Mouse (Mus musculus) testis, adult 2 months (tissue): ENCODE data around the gene Park7. TPM values are rescaled to one million over a fixed set of nuclear protein-coding genes. Genes with fewer than 3 reads are reported as not detected.
"Not testable (repeated sequence)": the region's sequence is repeated elsewhere in the genome, so short reads cannot be mapped to it uniquely, and the experiment has no call there.

Source experiments
- H3K27ac ChIP-seq: fragments of 200-500 bp; 2 replicates; pipeline ENCODE4 v1.5.1; 2012; ENCODE audit warnings: low read depth, low read length; ENCODE audit not compliant: control insufficient read depth, insufficient read depth
- H3K27me3 ChIP-seq: fragments of 200-500 bp; 2 replicates; pipeline ENCODE4 v1.6.1; 2012; ENCODE audit warnings: mild to moderate bottlenecking, low read length, moderate library complexity; ENCODE audit not compliant: control insufficient read depth, insufficient read depth
- H3K36me3 ChIP-seq: fragments of 200-500 bp; 2 replicates; pipeline ENCODE4 v1.6.1; 2012; ENCODE audit warnings: mild to moderate bottlenecking, low read length; ENCODE audit not compliant: control insufficient read depth, insufficient read depth
- H3K4me1 ChIP-seq: fragments of 200-500 bp; 2 replicates; pipeline ENCODE4 v1.6.1; 2012; ENCODE audit warnings: low read length; ENCODE audit not compliant: control insufficient read depth, insufficient read depth
- H3K4me3 ChIP-seq: fragments of 200-500 bp; 2 replicates; pipeline ENCODE4 v1.5.1; 2012; ENCODE audit warnings: low read depth, mild to moderate bottlenecking, low read length, moderate library complexity, mixed read lengths; ENCODE audit not compliant: control insufficient read depth
- CTCF ChIP-seq: fragments of 200-500 bp; IDR thresholded peaks from 2 replicates; pipeline ENCODE4 v1.5.1; 2012; ENCODE audit warnings: low read depth, mild to moderate bottlenecking, inconsistent platforms, low read length, moderate library complexity; ENCODE audit not compliant: control insufficient read depth, insufficient read depth, insufficient replicate concordance
- POLR2A ChIP-seq: fragments of 200-500 bp; IDR thresholded peaks from 2 replicates; pipeline ENCODE4 v1.6.1; 2012; ENCODE audit warnings: low read depth, mild to moderate bottlenecking, inconsistent platforms, low read length, moderate library complexity; ENCODE audit not compliant: control insufficient read depth
- polyA plus RNA-seq: library from polyadenylated mRNA; depleted of rRNA; stranded (reverse); fragments of >200 nt; gene quantifications from 2 replicates; pipeline ENCODE4 v1.2.3, GENCODE M21; 2012

The Park7 gene
- polyA plus RNA-seq, 1 experiment = 88.1 TPM

DNA sequence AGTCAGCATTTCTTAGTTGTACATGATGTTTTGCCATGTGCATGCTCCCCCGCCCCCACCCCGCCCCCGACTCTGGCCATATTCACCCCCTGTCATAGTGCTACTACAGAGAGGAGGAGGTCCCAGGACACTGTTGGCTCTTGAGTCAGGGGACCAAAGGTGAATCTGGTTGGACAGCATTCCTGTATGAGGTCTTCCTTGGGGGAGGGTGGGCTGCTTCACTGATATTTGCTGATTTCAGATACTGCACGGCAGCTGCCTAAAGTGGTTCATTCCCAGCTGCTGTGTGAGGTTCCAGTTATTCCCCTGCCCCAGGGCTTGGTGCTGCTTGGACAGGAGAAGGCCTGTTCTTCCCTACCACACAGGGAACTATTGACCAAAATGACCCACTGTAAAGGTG lies 25.7 kb downstream of the Park7 start:
- H3K27ac ChIP-seq = no peak overlapping the region
- no peak for TF ChIP-seq POLR2A
- TF ChIP-seq CTCF = no peak
- no peaks in the 10 kb centered on the region for H3K36me3 ChIP-seq
- H3K27me3 ChIP-seq = no peaks in the 10 kb centered on the region
- no peak overlapping the region for H3K4me3 ChIP-seq
- H3K4me1 ChIP-seq = peaks cover 12% of the 10 kb centered on the region

DNA sequence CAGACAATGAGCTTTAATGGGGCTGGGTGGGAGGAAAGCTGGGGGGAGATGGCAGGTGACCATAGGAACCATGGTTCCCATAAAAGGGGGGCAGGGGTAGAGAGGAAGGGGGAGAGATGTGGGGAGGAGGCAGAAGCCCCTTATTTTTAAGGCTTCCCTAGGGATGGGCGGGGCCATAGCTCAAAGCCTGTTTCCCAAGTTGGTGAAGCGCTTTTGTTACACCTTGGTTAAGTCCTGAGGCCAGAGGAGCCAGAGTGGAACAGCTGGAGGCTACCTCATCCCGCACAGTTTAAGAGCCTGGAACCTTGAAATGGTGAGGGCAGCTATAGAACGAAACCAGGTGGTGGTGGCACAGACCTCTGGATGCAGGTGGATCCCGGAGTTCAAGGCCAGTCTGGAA lies 26.3 kb downstream of the Park7 start:
- no peak overlapping the region for H3K27ac ChIP-seq
- no peak for TF ChIP-seq POLR2A
- no peak for TF ChIP-seq CTCF
- no peaks in the 10 kb centered on the region for H3K36me3 ChIP-seq
- peaks cover 8% of the 10 kb centered on the region for H3K4me1 ChIP-seq
- no peak overlapping the region for H3K4me3 ChIP-seq
- H3K27me3 ChIP-seq = no peaks in the 10 kb centered on the region

DNA sequence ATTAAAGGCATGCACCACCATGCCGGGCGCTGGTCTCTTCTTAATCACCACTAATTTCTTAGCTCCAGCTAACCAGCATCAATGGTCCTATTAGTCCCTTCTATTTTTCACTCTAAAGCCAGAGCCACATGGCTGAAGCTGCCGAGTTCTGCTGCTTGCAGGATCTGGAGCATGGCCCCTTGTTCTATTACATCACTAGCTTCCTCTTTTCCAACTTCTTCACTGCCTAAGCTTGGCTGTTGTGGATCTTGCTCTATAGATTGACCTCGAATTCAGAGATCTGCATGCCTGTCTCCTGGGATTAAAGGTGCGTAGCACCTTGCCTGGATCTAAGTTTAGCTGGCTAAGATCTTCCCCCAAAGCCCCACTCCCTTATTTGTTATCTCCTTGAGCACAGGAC lies 31.6 kb downstream of the Park7 start:
- no peak for TF ChIP-seq CTCF
- TF ChIP-seq POLR2A = no peak
- Histone ChIP-seq H3K36me3 (no peaks in the 10 kb centered on the region), H3K4me3 (no peak overlapping the region), H3K4me1 (peaks cover 26% of the 10 kb centered on the region), H3K27me3 (peaks cover 4% of the 10 kb centered on the region), H3K27ac (no peak overlapping the region)

GRCm38 (mm10) chr4:150880364-150880763 lies 33.9 kb downstream of the Park7 start:
- Histone ChIP-seq H3K27ac (no peak overlapping the region), H3K4me3 (peak overlapping the region; percentile 62), H3K4me1 (peaks cover 28% of the 10 kb centered on the region)

GRCm38 (mm10) chr4:150879631-150880030 lies 34.6 kb downstream of the Park7 start:
- no peak for TF ChIP-seq POLR2A
- no peak for TF ChIP-seq CTCF
- no peak overlapping the region for H3K27ac ChIP-seq
- H3K27me3 ChIP-seq = peaks cover 4% of the 10 kb centered on the region
- H3K36me3 ChIP-seq = no peaks in the 10 kb centered on the region
- peaks cover 31% of the 10 kb centered on the region for H3K4me1 ChIP-seq
- H3K4me3 ChIP-seq = peak overlapping the region; percentile 73

More at GRCm38 (mm10) chr4:150880364-150880763, 33.9 kb downstream of the Park7 start:
- TF ChIP-seq POLR2A = no peak
- TF ChIP-seq CTCF = no peak
- Histone ChIP-seq H3K27me3 (peaks cover 4% of the 10 kb centered on the region), H3K36me3 (no peaks in the 10 kb centered on the region)

DNA sequence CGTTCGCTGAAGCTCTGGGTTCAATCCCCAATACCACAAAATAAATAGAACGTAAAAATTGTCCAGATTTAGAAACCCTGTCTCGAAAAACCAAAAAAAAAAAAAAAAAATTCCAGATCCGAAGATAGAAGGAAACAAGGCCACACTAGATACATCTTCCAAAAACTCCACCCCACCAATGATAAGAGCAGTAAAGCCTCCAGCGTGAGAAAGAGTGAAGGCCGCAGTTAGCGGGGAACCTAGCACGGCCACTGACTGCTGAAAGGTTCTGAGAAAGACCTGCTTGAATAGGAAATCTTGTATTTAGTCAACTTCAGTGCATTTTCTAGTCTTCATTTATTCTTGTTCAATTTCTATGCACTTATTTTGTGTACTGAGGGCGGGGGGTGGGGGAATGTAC lies 38.8 kb downstream of the Park7 start:
- H3K27ac ChIP-seq = peak overlapping the region; percentile 66; the same call in 1 of the 2 replicates
- no peak for TF ChIP-seq POLR2A
- TF ChIP-seq CTCF = no peak

DNA sequence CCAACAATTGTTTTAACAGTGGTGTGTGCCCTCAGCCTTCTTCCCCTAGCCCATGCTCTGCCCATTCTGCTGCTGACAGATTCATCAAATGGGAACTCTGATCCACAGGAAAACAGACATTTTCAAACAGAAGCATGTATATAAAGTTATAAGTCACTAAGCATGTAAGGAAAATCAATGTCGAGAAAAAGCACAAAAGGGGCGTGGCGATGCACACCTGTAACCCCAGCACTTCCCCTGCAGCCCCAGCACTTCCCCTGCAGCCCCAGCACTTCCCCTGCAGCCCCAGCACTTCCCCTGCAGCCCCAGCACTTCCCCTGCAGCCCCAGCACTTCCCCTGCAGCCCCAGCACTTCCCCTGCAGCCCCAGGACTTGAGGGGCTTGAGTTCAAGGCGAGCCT lies 39.8 kb downstream of the Park7 start:
- H3K36me3 ChIP-seq, H3K27me3 ChIP-seq, H3K27ac ChIP-seq, H3K4me3 ChIP-seq: not testable (repeated sequence)
- H3K4me1 ChIP-seq = peaks cover 28% of the 10 kb centered on the region

More for the DNA sequence above, 38.8 kb downstream of the Park7 start:
- H3K4me3 ChIP-seq = no peak overlapping the region
- peaks cover 33% of the 10 kb centered on the region for H3K4me1 ChIP-seq
- H3K27me3 ChIP-seq = peaks cover 4% of the 10 kb centered on the region
- H3K36me3 ChIP-seq = no peaks in the 10 kb centered on the region

DNA sequence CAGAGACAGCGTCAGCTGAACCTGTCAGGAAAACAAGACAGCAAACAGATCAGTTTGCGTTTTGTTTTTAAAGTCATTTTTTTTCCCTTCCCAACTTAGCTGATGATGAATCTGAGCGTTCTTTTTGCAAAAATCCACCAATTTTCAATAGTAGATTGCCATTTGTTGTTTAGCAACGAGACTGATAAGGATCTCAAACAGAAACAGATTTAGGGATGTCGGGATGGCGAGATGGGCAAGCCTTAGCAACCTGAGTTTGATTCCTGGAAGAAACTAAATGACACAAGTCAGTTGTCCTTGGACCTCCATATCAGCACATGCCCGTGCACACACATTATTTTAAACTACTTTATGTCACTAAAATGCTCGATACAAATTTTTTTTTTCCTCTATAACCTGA lies 41.6 kb downstream of the Park7 start:
- Histone ChIP-seq H3K36me3 (no peaks in the 10 kb centered on the region), H3K4me1 (peaks cover 14% of the 10 kb centered on the region), H3K27ac (peak overlapping the region; percentile 50), H3K27me3 (no peaks in the 10 kb centered on the region), H3K4me3 (no peak overlapping the region)
- TF ChIP-seq CTCF (no peak), POLR2A (no peak)
